Comparison of ENCODE assay signal across 8 mouse cellular contexts in genomic region chr9:89210353-89211064, GRCm38 (mm10). TPM values are rescaled to one million over a fixed set of nuclear protein-coding genes. Genes with fewer than 3 reads are reported as not detected.
A peak's percentile ranks its signal among the peaks of the same experiment; 100 is the strongest.
DNase-seq lines count a peak whose midpoint lies in the region; ATAC-seq and TF ChIP-seq lines count a peak whose summit lies in the region.
"Not testable (repeated sequence)": the region's sequence is repeated elsewhere in the genome, so short reads cannot be mapped to it uniquely, and the experiment has no call there.

Gene Mthfs, plus strand, starts transcription at chr9:89210676.

- H3K27me3 ChIP-seq in embryonic facial prominence, embryonic 15.5 days; heart, adult 2 months (ENCODE audit: control insufficient read depth, insufficient read depth, low read length); hindbrain, postnatal 0 days (ENCODE audit: insufficient read depth, low read length): not testable (repeated sequence)

- not testable (repeated sequence) for H3K9me3 ChIP-seq in embryonic facial prominence, embryonic 15.5 days (replicated peaks); hindbrain, postnatal 0 days (ENCODE audit: low read length)

- DNase-seq in A20 (ENCODE audit: low read depth, low spot score), result peak; percentile 52
- DNase-seq in heart, adult 2 months, result peak in 1 of 2 experiments; percentile 13
- DNase-seq in hindbrain, postnatal 0 days (ENCODE audit: low spot score), result peak; percentile 6
- DNase-seq in layer of hippocampus, postnatal 36 days; lung, adult 2 months: not testable (repeated sequence)
- DNase-seq in neural tube, embryonic 10.5 days (ENCODE audit: extremely low spot score, low spot score), result peak; percentile 18

- peak within 1 kb of the TSS; percentile 54 for H3K4me3 ChIP-seq in bone marrow macrophage, adult 2 months (ENCODE audit: insufficient read depth, low read length)
- peak within 1 kb of the TSS; percentile 38 for H3K4me3 ChIP-seq in embryonic facial prominence, embryonic 15.5 days (replicated peaks)
- peak within 1 kb of the TSS; percentile 53 for H3K4me3 ChIP-seq in heart, adult 2 months
- peak within 1 kb of the TSS; percentile 26 for H3K4me3 ChIP-seq in hindbrain, postnatal 0 days (ENCODE audit: low read length)
- H3K4me3 ChIP-seq in lung, adult 2 months (replicated peaks; ENCODE audit: extremely low read depth, low read depth, low read length), result peak within 1 kb of the TSS; percentile 54

- not testable (repeated sequence) for H3K36me3 ChIP-seq in embryonic facial prominence, embryonic 15.5 days; heart, adult 2 months (ENCODE audit: control insufficient read depth, insufficient read depth, low read length); hindbrain, postnatal 0 days (ENCODE audit: insufficient read depth, low read length)

- TF ChIP-seq POLR2A in bone marrow macrophage, adult 2 months (IDR thresholded peaks at IDR 0.05; ENCODE audit: borderline replicate concordance, low read depth, low read length); heart, adult 2 months (IDR thresholded peaks at IDR 0.05; ENCODE audit: insufficient read depth, low read depth, low read length); lung, adult 2 months (IDR thresholded peaks at IDR 0.05; ENCODE audit: borderline replicate concordance, extremely low read depth, low read depth, low read length): not testable (repeated sequence)

- not testable (repeated sequence) for H3K4me1 ChIP-seq in bone marrow macrophage, adult 2 months (ENCODE audit: control insufficient read depth, insufficient read depth, low read length); embryonic facial prominence, embryonic 15.5 days; heart, adult 2 months (ENCODE audit: control insufficient read depth, insufficient read depth, low read length); hindbrain, postnatal 0 days (ENCODE audit: insufficient read depth, low read length); lung, adult 2 months (ENCODE audit: control insufficient read depth, insufficient read depth, low read length)

- H3K79me2 ChIP-seq in heart, adult 2 months (replicated peaks; ENCODE audit: control insufficient read depth, insufficient read depth, low read length), result not testable (repeated sequence)

- H3K27ac ChIP-seq in bone marrow macrophage, adult 2 months (ENCODE audit: insufficient read depth, low read depth, low read length), result peak within 1 kb of the TSS; percentile 78
- peak within 1 kb of the TSS; percentile 80; the same call in 1 of the 2 replicates for H3K27ac ChIP-seq in embryonic facial prominence, embryonic 15.5 days (replicated peaks)
- H3K27ac ChIP-seq in heart, adult 2 months, result peak within 1 kb of the TSS; percentile 93
- H3K27ac ChIP-seq in hindbrain, postnatal 0 days, result peak within 1 kb of the TSS; percentile 78; the same call in 1 of the 2 replicates

- intact Hi-C loops in heart, adult 2 months (cut with DNase I), result not testable (repeated sequence)

- peak within 1 kb of the TSS; percentile 46 for H3K4me2 ChIP-seq in embryonic facial prominence, embryonic 15.5 days (replicated peaks)
- peak within 1 kb of the TSS; percentile 44 for H3K4me2 ChIP-seq in hindbrain, postnatal 0 days (ENCODE audit: low read depth, low read length)

- not testable (repeated sequence) for H3K9ac ChIP-seq in embryonic facial prominence, embryonic 15.5 days; hindbrain, postnatal 0 days (replicated peaks; ENCODE audit: low read length)
- H3K9ac ChIP-seq in heart, adult 2 months (ENCODE audit: low read depth, low read length), result peak within 1 kb of the TSS; percentile 57

- peak; percentile 69 for ATAC-seq in embryonic facial prominence, embryonic 15.5 days (ENCODE audit: insufficient number of reproducible peaks, low FRiP score, low TSS enrichment, low read depth)
- ATAC-seq in hindbrain, postnatal 0 days, result peak; percentile 77

- not testable (repeated sequence) for TF ChIP-seq CTCF in bone marrow macrophage, adult 2 months (IDR thresholded peaks at IDR 0.05; ENCODE audit: low read depth, low read length); lung, adult 2 months (IDR thresholded peaks at IDR 0.05; ENCODE audit: insufficient read depth, low read length)
- TF ChIP-seq CTCF in heart, adult 2 months (IDR thresholded peaks at IDR 0.05), result peak; percentile 57
- peak; percentile 35; the same call in 1 of the 2 replicates for TF ChIP-seq CTCF in hindbrain, postnatal 0 days (IDR thresholded peaks at IDR 0.05; ENCODE audit: low read depth)

- TF ChIP-seq EP300 in heart, adult 2 months (IDR thresholded peaks at IDR 0.05; ENCODE audit: insufficient read depth, low read depth, low read length), result not testable (repeated sequence)

- 24% methylated on average over 9 of the region's 12 CpGs for whole genome bisulfite sequencing in embryonic facial prominence, embryonic 15.5 days
- 18% methylated on average over 9 of the region's 12 CpGs for WGBS in heart, adult 2 months
- WGBS in hindbrain, postnatal 0 days, result 20% methylated on average over 9 of the region's 12 CpGs
- 21% methylated on average over 9 of the region's 12 CpGs for WGBS in lung, adult 2 months

RNA-seq across cellular contexts. Expression of gene Mthfs, which starts in this region (rescaled TPM):
- 50.4 and 80.4 TPM in 2 replicates for polyA plus RNA-seq in bone marrow macrophage, adult 2 months (2012; ENCODE audit: insufficient read depth, insufficient read length, missing spikeins)
- polyA plus RNA-seq in embryonic facial prominence, embryonic 15.5 days (2015; fragmentation: Nextera tagmentation; extraction: Ambion mirVana), result 27.0 and 33.1 TPM in 2 replicates
- 10 to 100 TPM; 15.1 to 22.2 TPM for total RNA-seq in heart, adult 2 months (2021)
- polyA plus RNA-seq in heart, adult 2 months (2012; rRNA removed), result 6.3 and 8.7 TPM in 2 replicates
- 5.3 and 11.1 TPM in 2 replicates for total RNA-seq in hindbrain, postnatal 0 days (2014; rRNA removed)
- 22.5 and 23.7 TPM in 2 replicates for polyA plus RNA-seq in hindbrain, postnatal 0 days (2015; fragmentation: Nextera tagmentation; extraction: Ambion mirVana)
- 10 to 100 TPM; 31.0 to 34.8 TPM for total RNA-seq in layer of hippocampus, postnatal 36 days (2021)
- 10.6 and 19.1 TPM in 2 replicates for polyA plus RNA-seq in lung, adult 2 months (2012; rRNA removed)
